Mouse (Mus musculus) bone marrow macrophage, adult 2 months (primary cell): ENCODE measurements around the gene Fam25c.

Experiments used
- CTCF ChIP-seq: IDR thresholded peaks from 2 replicates; pipeline ENCODE4 v1.5.1; 2012; ENCODE audit warnings: low read depth, mild to moderate bottlenecking, low read length, moderate library complexity
- POLR2A ChIP-seq: IDR thresholded peaks from 2 replicates; pipeline ENCODE4 v1.6.1; 2012; ENCODE audit warnings: mild to moderate bottlenecking, low read depth, low read length, borderline replicate concordance

- TF ChIP-seq CTCF, result no peak
- no peak for TF ChIP-seq POLR2A
Measured at GRCm38 (mm10) chr14:34354456-34354855, 777 bp downstream of the Fam25c start.
